Mouse (Mus musculus) spleen, adult 18-20 months (tissue): ENCODE data around the gene Rnf214.

ENCODE experiments used
- DNase-seq, 2 experiments: peaks; one replicate each; pipeline ENCODE4 v3.0.0; 2022; ENCODE audit warnings: mixed read lengths in 2 of 2

Gene Rnf214

GRCm38 (mm10) chr9:45935628-45936210 lies 29.0 kb upstream of the Rnf214 start, which contains the start of gene Tagln:
Tagln (minus strand) TSS chr9:45936058.
- no peak for DNase-seq

GRCm38 (mm10) chr9:45932571-45933415 lies 26.1 kb upstream of the Rnf214 start:
- no peak for DNase-seq

GRCm38 (mm10) chr9:45931958-45932357 lies 25.2 kb upstream of the Rnf214 start:
- DNase-seq: no peak

- no peak for DNase-seq
Measured at GRCm38 (mm10) chr9:45929285-45929684, 22.6 kb upstream of the Rnf214 start.

GRCm38 (mm10) chr9:45919895-45920294 lies 13.2 kb upstream of the Rnf214 start:
- no peak for DNase-seq

GRCm38 (mm10) chr9:45917041-45917934 lies 10.6 kb upstream of the Rnf214 start:
- no peak for DNase-seq

- no peak for DNase-seq
Measured at GRCm38 (mm10) chr9:45915659-45916058, 8.9 kb upstream of the Rnf214 start.

- peak; percentile 36 to 62 for DNase-seq
Measured at GRCm38 (mm10) chr9:45911673-45912072, 5.0 kb upstream of the Rnf214 start.

GRCm38 (mm10) chr9:45910995-45911394 lies 4.3 kb upstream of the Rnf214 start:
- DNase-seq: no peak

- no peak for DNase-seq
Measured at GRCm38 (mm10) chr9:45907078-45907428, 342 bp upstream of the Rnf214 start.

- DNase-seq: no peak
Measured at GRCm38 (mm10) chr9:45905811-45906237, 887 bp downstream of the Rnf214 start.

GRCm38 (mm10) chr9:45905196-45905595 lies 1.5 kb downstream of the Rnf214 start:
- DNase-seq: no peak

GRCm38 (mm10) chr9:45893681-45894080 lies 13.0 kb downstream of the Rnf214 start:
- DNase-seq: no peak

- peak in 1 of 2 experiments; percentile 18 for DNase-seq
Measured at GRCm38 (mm10) chr9:45877928-45878327, 28.8 kb downstream of the Rnf214 start.

- no peak for DNase-seq
Measured at GRCm38 (mm10) chr9:45870265-45870664, 36.4 kb downstream of the Rnf214 start.

- no peak for DNase-seq
Measured at GRCm38 (mm10) chr9:45869181-45869580, 37.5 kb downstream of the Rnf214 start.

GRCm38 (mm10) chr9:45861813-45862212 lies 44.9 kb downstream of the Rnf214 start:
- no peak for DNase-seq

- DNase-seq: no peak
Measured at GRCm38 (mm10) chr9:45859364-45859763, 47.3 kb downstream of the Rnf214 start.

GRCm38 (mm10) chr9:45854136-45854535 lies 52.6 kb downstream of the Rnf214 start:
- no peak for DNase-seq

- DNase-seq: no peak
Measured at GRCm38 (mm10) chr9:45853695-45854094, 53.0 kb downstream of the Rnf214 start.

GRCm38 (mm10) chr9:45851776-45852175 lies 54.9 kb downstream of the Rnf214 start:
- no peak for DNase-seq

- DNase-seq: no peak
Measured at GRCm38 (mm10) chr9:45851330-45851729, 55.4 kb downstream of the Rnf214 start.

- no peak for DNase-seq
Measured at GRCm38 (mm10) chr9:45850528-45851155, 56.1 kb downstream of the Rnf214 start.
